Mouse (Mus musculus): ENCODE results near the gene Herc4. TPM values are rescaled to one million over a fixed set of nuclear protein-coding genes. Genes with fewer than 3 reads are reported as not detected.

Herc4 gene
- polyA plus RNA-seq, 1 experiment from 2014 or later, result 36.1 TPM

GRCm38 (mm10) chr10:63259340-63259739 is 15.7 kb downstream of the Herc4 start:
- peaks cover 10% of the 10 kb centered on the region for H3K36me3 ChIP-seq
- no peak overlapping the region for H3K4me2 ChIP-seq (replicated peaks)
- no peak overlapping the region for H3K9ac ChIP-seq (replicated peaks)
- no peaks in the 10 kb centered on the region for H3K4me1 ChIP-seq (replicated peaks)
- H3K4me3 ChIP-seq (replicated peaks), result no peak overlapping the region
- H3K9me3 ChIP-seq, result no peaks in the 10 kb centered on the region
- no peak overlapping the region for H3K27ac ChIP-seq
- no peaks in the 10 kb centered on the region for H3K27me3 ChIP-seq
- WGBS, result 89% methylated on average over 3 of the region's 3 CpGs
- no peak for ATAC-seq

- Histone ChIP-seq H3K4me2 (replicated peaks) (no peak overlapping the region), H3K27me3 (no peaks in the 10 kb centered on the region), H3K4me3 (replicated peaks) (no peak overlapping the region), H3K9ac (replicated peaks) (no peak overlapping the region), H3K4me1 (replicated peaks) (no peaks in the 10 kb centered on the region), H3K27ac (no peak overlapping the region), H3K36me3 (peaks cover 37% of the 10 kb centered on the region), H3K9me3 (0 out of 2 replicates have a peak, but pooled peaks cover 3% of the 10 kb centered on the region)
- no peak for ATAC-seq
- WGBS, result 95% methylated on average over 2 of the region's 2 CpGs
Measured at GRCm38 (mm10) chr10:63267941-63268340, 24.3 kb downstream of the Herc4 start.

DNA sequence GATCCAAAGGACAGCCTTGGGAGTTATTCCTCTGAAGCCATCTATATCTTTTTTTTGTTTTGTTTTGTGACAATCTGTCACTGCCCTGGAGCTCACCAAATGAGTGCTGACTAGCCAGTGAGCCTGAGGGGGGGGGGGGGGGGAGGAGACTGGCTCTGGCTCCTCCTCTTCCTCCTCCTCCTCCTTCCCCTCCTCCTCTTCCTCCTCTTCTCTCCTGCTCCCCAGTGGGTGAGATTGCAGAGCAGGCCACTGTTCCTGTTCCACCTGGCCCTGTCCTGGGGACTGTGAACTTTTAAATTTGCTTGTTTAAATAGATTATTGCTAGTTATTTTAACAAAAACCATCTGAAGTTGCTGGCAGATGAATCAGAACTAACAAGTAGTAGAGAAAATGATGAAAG is 28.8 kb downstream of the Herc4 start:
- no peak overlapping the region for H3K27ac ChIP-seq
- no peaks in the 10 kb centered on the region for H3K9me3 ChIP-seq
- H3K27me3 ChIP-seq, result no peaks in the 10 kb centered on the region
- ATAC-seq, result no peak
- no peaks in the 10 kb centered on the region for H3K4me1 ChIP-seq (replicated peaks)
- H3K36me3 ChIP-seq, result peaks cover 37% of the 10 kb centered on the region
- no peak overlapping the region for H3K4me2 ChIP-seq (replicated peaks)
- H3K4me3 ChIP-seq (replicated peaks), result no peak overlapping the region
- H3K9ac ChIP-seq (replicated peaks), result no peak overlapping the region

DNA sequence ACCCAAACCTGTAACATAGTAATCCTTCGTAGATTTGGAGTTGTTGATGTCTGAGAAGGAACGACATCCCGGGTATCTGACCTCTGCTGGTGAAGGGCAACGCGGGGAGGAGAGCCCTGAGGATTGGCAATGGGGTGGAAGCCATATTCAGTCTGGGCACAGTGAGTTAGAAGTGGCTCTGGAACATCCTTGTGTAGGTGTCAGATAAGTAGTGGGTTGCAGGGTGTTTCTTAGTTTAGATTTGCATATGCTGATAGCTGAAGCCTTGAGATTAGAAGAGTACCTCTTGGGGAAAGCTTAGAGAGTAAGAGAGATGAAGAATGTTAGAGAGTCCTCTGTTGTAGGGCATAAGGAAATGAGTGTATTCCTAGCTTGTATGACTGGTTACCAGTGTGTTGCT is 29.3 kb downstream of the Herc4 start:
- Histone ChIP-seq H3K27me3 (no peaks in the 10 kb centered on the region), H3K9me3 (no peaks in the 10 kb centered on the region), H3K36me3 (peaks cover 42% of the 10 kb centered on the region), H3K4me2 (replicated peaks) (no peak overlapping the region), H3K9ac (replicated peaks) (no peak overlapping the region), H3K4me1 (replicated peaks) (no peaks in the 10 kb centered on the region), H3K4me3 (replicated peaks) (no peak overlapping the region), H3K27ac (no peak overlapping the region)
- no peak for ATAC-seq
- WGBS, result 95% methylated on average over 5 of the region's 5 CpGs

DNA sequence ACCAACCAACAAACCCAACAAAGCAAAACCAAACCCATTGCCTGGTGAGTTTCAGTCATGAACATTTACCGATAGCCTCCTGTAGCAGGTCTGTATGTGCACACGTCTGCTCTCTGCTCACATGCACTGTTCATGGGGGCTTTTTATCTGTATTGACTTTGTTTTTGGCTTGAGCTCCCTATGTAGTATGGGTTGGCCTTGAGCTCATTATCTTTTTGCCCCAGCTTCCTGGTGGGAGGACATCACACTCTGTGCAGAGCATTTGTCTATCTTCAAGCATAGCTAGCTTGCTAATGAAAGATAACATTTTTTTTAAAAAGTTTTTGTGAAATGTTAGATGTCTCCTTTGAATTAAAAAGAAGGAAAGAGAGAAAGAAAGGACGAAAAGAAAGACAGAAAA is 33.4 kb downstream of the Herc4 start:
- no peak for ATAC-seq
- 97% methylated on average over 3 of the region's 3 CpGs for WGBS
- H3K9me3 ChIP-seq, result no peaks in the 10 kb centered on the region

DNA sequence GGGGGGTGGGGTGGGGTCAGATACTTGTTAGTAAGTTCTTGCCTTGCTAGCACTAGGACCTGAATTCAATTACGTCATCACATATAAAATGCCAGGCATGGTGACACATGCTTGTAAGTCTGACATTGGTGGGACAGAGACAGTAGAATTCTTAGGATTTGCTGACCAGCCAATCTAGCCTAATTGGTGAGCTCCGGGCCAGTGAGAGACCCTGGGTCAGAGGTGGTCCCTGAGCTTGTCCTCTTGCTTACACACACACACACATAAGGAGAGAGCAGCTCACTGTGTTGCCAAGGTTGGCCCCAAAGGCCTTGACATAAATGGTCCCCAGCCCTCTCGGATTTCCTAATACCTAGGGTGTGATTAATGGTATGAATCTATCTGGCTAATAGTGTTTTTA is 36.2 kb downstream of the Herc4 start:
- 93% methylated on average over 3 of the region's 3 CpGs for WGBS
- Histone ChIP-seq H3K27ac (no peak overlapping the region), H3K9ac (replicated peaks) (no peak overlapping the region), H3K9me3 (no peaks in the 10 kb centered on the region), H3K4me1 (replicated peaks) (no peaks in the 10 kb centered on the region), H3K36me3 (peaks cover 52% of the 10 kb centered on the region), H3K4me2 (replicated peaks) (no peak overlapping the region), H3K4me3 (replicated peaks) (no peak overlapping the region), H3K27me3 (no peaks in the 10 kb centered on the region)
- ATAC-seq, result no peak

More for the DNA sequence above, 33.4 kb downstream of the Herc4 start:
- Histone ChIP-seq H3K36me3 (peaks cover 43% of the 10 kb centered on the region), H3K27me3 (no peaks in the 10 kb centered on the region), H3K9ac (replicated peaks) (no peak overlapping the region), H3K4me2 (replicated peaks) (no peak overlapping the region), H3K27ac (no peak overlapping the region), H3K4me1 (replicated peaks) (no peaks in the 10 kb centered on the region), H3K4me3 (replicated peaks) (no peak overlapping the region)

DNA sequence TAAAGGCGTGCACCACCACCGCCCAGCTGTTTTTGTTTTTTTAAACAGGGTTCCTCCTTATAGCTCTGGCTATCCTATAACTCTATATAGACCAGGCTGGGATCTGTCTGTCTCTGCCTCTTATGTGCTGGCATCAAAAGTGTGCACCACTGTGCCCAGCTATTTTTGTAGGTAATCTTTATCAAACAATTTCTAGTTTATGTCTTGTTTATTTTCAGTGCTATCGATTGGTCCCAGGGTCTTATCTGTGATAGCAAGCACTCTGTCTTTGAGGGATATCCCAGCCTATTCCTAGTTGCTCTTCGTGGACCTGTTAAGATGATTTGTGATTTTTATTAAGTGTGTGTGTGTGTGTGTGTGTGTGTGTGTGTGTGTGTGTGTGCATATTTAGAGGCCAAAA is 38.8 kb downstream of the Herc4 start:
- WGBS, result 95% methylated on average over 4 of the region's 4 CpGs
- Histone ChIP-seq H3K9ac (replicated peaks) (no peak overlapping the region), H3K4me2 (replicated peaks) (no peak overlapping the region), H3K27me3 (no peaks in the 10 kb centered on the region), H3K27ac (no peak overlapping the region), H3K4me1 (replicated peaks) (no peaks in the 10 kb centered on the region), H3K4me3 (replicated peaks) (no peak overlapping the region), H3K36me3 (peaks cover 55% of the 10 kb centered on the region), H3K9me3 (no peaks in the 10 kb centered on the region)
- ATAC-seq, result no peak

- H3K27me3 ChIP-seq, result no peaks in the 10 kb centered on the region
- no peak overlapping the region for H3K4me2 ChIP-seq (replicated peaks)
- ATAC-seq, result no peak
- 91% methylated on average over 7 of the region's 7 CpGs for whole genome bisulfite sequencing
- H3K36me3 ChIP-seq, result peaks cover 55% of the 10 kb centered on the region
- H3K27ac ChIP-seq, result no peak overlapping the region
- no peak overlapping the region for H3K4me3 ChIP-seq (replicated peaks)
- H3K4me1 ChIP-seq (replicated peaks), result no peaks in the 10 kb centered on the region
- no peak overlapping the region for H3K9ac ChIP-seq (replicated peaks)
- H3K9me3 ChIP-seq, result no peaks in the 10 kb centered on the region
Measured at GRCm38 (mm10) chr10:63282846-63283245, 39.2 kb downstream of the Herc4 start.

GRCm38 (mm10) chr10:63302356-63302755 is 58.7 kb downstream of the Herc4 start:
- peaks cover 59% of the 10 kb centered on the region for H3K36me3 ChIP-seq
- WGBS, result 95% methylated on average over 2 of the region's 2 CpGs

DNA sequence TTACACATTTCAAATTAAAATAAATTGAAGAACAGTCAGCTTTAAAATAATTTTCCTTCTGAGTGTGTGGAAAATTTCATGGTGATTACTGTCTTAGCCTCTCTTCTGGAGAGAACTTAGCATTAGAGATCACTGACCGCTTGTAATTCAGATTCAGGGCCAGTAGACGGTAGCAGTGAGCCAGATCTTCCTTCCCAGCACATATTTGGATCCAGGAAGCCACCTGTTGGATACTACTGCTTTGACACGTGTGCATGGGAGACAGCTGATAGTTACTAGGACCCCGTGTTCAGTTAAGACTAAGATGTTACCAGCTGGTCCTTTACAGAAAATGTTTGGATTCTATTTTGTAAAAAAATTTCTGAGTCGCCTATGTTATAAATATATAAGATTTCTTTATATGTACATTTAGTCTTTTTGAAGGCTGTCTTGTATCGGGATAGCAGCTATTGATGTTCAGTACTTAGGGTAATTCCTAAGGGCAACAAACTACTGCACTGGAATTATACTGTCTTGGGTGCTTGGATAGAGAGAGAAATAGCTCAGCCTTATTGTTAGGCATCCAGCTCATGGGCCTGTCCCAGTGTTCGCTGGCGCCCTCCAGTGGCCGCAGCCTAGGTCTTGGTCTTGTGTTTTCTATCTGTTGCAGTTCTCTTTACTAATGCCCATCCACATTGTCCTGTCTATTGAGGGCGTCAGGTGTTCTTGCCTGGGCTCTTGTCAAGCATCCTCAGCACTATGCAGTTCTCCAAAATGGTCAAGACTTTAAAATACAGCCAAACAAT is 65.2 kb downstream of the Herc4 start:
- Histone ChIP-seq H3K4me2 (replicated peaks) (no peak overlapping the region), H3K9ac (replicated peaks) (no peak overlapping the region), H3K27me3 (no peaks in the 10 kb centered on the region), H3K36me3 (peaks cover 65% of the 10 kb centered on the region), H3K4me1 (replicated peaks) (no peaks in the 10 kb centered on the region), H3K9me3 (no peaks in the 10 kb centered on the region), H3K27ac (no peak overlapping the region), H3K4me3 (replicated peaks) (no peak overlapping the region)
- 38% methylated on average over 10 of the region's 10 CpGs for WGBS
- peak; percentile 70; the same call in 1 of the 2 replicates for ATAC-seq

More at GRCm38 (mm10) chr10:63302356-63302755, 58.7 kb downstream of the Herc4 start:
- Histone ChIP-seq H3K4me1 (replicated peaks) (no peaks in the 10 kb centered on the region), H3K9ac (replicated peaks) (no peak overlapping the region), H3K4me3 (replicated peaks) (no peak overlapping the region), H3K27me3 (no peaks in the 10 kb centered on the region), H3K27ac (no peak overlapping the region), H3K9me3 (no peaks in the 10 kb centered on the region), H3K4me2 (replicated peaks) (no peak overlapping the region)
- ATAC-seq, result no peak

DNA sequence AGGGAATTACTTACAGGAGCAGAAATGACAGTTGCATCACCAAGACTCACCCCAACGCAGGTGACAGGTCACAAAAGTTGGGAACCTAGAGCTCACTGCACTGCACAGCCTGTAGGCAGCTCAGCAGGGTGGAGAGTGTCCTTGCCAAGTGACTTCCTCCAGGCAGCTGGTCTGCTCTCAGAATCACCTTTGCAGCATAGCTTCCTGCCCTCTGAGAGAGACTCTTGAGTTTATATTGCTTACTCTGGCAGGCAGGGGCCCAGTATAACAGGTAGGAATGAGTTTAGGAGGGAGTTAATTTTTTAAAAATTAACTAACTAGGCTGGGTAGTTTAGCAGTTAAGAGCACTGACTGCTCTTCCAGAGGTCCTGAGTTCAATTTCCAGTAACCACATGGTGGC is 70.1 kb downstream of the Herc4 start:
- WGBS, result 84% methylated on average over 1 of the region's 1 CpGs
- no peak overlapping the region for H3K27ac ChIP-seq
- H3K9me3 ChIP-seq, result no peaks in the 10 kb centered on the region
- H3K27me3 ChIP-seq, result no peaks in the 10 kb centered on the region
- ATAC-seq, result no peak
- H3K4me3 ChIP-seq (replicated peaks), result no peak overlapping the region
- H3K4me2 ChIP-seq (replicated peaks), result no peak overlapping the region
- peaks cover 64% of the 10 kb centered on the region for H3K36me3 ChIP-seq
- H3K4me1 ChIP-seq (replicated peaks), result no peaks in the 10 kb centered on the region
- H3K9ac ChIP-seq (replicated peaks), result no peak overlapping the region

- peaks cover 69% of the 10 kb centered on the region for H3K36me3 ChIP-seq
- WGBS, result 94% methylated on average over 1 of the region's 1 CpGs
- no peak overlapping the region for H3K27ac ChIP-seq
Measured at GRCm38 (mm10) chr10:63327091-63327490, 83.5 kb downstream of the Herc4 start.

GRCm38 (mm10) chr10:63336901-63337300 is 93.3 kb downstream of the Herc4 start:
- H3K9ac ChIP-seq (replicated peaks), result peak overlapping the region; percentile 96
- 63% methylated on average over 13 of the region's 13 CpGs for WGBS
- ATAC-seq, result no peak

More at GRCm38 (mm10) chr10:63327091-63327490, 83.5 kb downstream of the Herc4 start:
- no peak overlapping the region for H3K9ac ChIP-seq (replicated peaks)
- H3K9me3 ChIP-seq, result no peaks in the 10 kb centered on the region
- ATAC-seq, result no peak
- H3K4me3 ChIP-seq (replicated peaks), result no peak overlapping the region
- H3K4me2 ChIP-seq (replicated peaks), result no peak overlapping the region
- no peaks in the 10 kb centered on the region for H3K4me1 ChIP-seq (replicated peaks)
- no peaks in the 10 kb centered on the region for H3K27me3 ChIP-seq

More at GRCm38 (mm10) chr10:63336901-63337300, 93.3 kb downstream of the Herc4 start:
- Histone ChIP-seq H3K4me2 (replicated peaks) (peak overlapping the region; percentile 58), H3K36me3 (peaks cover 21% of the 10 kb centered on the region), H3K27me3 (no peaks in the 10 kb centered on the region), H3K4me3 (replicated peaks) (peak overlapping the region; percentile 78), H3K9me3 (no peaks in the 10 kb centered on the region), H3K4me1 (replicated peaks) (peaks cover 23% of the 10 kb centered on the region), H3K27ac (no peak overlapping the region)
